Mouse (Mus musculus): ENCODE data around the gene Gm49380.
"Not testable (repeated sequence)": the region's sequence is repeated elsewhere in the genome, so short reads cannot be mapped to it uniquely, and the experiment has no call there.

The Gm49380 gene

GRCm38 (mm10) chr9:44125026-44125425 lies 11.7 kb upstream of the Gm49380 start:
- in situ Hi-C loops (cut with MboI, MseI), result no loop called here

- in situ Hi-C loops (cut with MboI, MseI), result no loop called here
These were observed 11.0 kb upstream of the Gm49380 start for GRCm38 (mm10) chr9:44124317-44124716.

GRCm38 (mm10) chr9:44119948-44120465 lies 6.7 kb upstream of the Gm49380 start:
- in situ Hi-C loops (cut with MboI, MseI), result no loop called here

GRCm38 (mm10) chr9:44119011-44119410 lies 5.7 kb upstream of the Gm49380 start:
- in situ Hi-C loops (cut with MboI, MseI), result no loop called here

GRCm38 (mm10) chr9:44116182-44116581 lies 2.9 kb upstream of the Gm49380 start:
- in situ Hi-C loops (cut with MboI, MseI), result no loop called here

GRCm38 (mm10) chr9:44115599-44115998 lies 2.3 kb upstream of the Gm49380 start:
- in situ Hi-C loops (cut with MboI, MseI), result no loop called here

GRCm38 (mm10) chr9:44114453-44114852 lies 1.2 kb upstream of the Gm49380 start:
- in situ Hi-C loops (cut with MboI, MseI), result no loop called here

GRCm38 (mm10) chr9:44111909-44112308 lies 1.4 kb downstream of the Gm49380 start:
- in situ Hi-C loops (cut with MboI, MseI), result not testable (repeated sequence)

- in situ Hi-C loops (cut with MboI, MseI), result no loop called here
These were observed 3.8 kb downstream of the Gm49380 start for GRCm38 (mm10) chr9:44109360-44110095.

GRCm38 (mm10) chr9:44108269-44109055 lies 4.8 kb downstream of the Gm49380 start:
- in situ Hi-C loops (cut with MboI, MseI), result no loop called here

GRCm38 (mm10) chr9:44107557-44108179 lies 5.6 kb downstream of the Gm49380 start:
- in situ Hi-C loops (cut with MboI, MseI), result no loop called here

GRCm38 (mm10) chr9:44107110-44107509 lies 6.2 kb downstream of the Gm49380 start, which contains the start of gene C1qtnf5:
Gene C1qtnf5, plus strand, starts transcription at chr9:44107245.
- in situ Hi-C loops (cut with MboI, MseI), result no loop called here

- in situ Hi-C loops (cut with MboI, MseI), result no loop called here
These were observed 6.7 kb downstream of the Gm49380 start for GRCm38 (mm10) chr9:44106596-44106995.

- in situ Hi-C loops (cut with MboI, MseI), result no loop called here
These were observed 7.1 kb downstream of the Gm49380 start for GRCm38 (mm10) chr9:44106182-44106581.

- in situ Hi-C loops (cut with MboI, MseI), result no loop called here
These were observed 7.5 kb downstream of the Gm49380 start for GRCm38 (mm10) chr9:44105781-44106180.

- in situ Hi-C loops (cut with MboI, MseI), result no loop called here
These were observed 8.4 kb downstream of the Gm49380 start for GRCm38 (mm10) chr9:44104881-44105280.

- in situ Hi-C loops (cut with MboI, MseI), result no loop called here
These were observed 11.8 kb downstream of the Gm49380 start, which contains the start of gene Mfrp for GRCm38 (mm10) chr9:44101490-44101889. Gene Mfrp, plus strand, starts transcription at chr9:44101729.

GRCm38 (mm10) chr9:44096536-44096935 lies 16.8 kb downstream of the Gm49380 start:
- in situ Hi-C loops (cut with MboI, MseI), result loop anchor here (25.0 kb wide), 3 partner anchors 359 to 1984 kb away; partner anchors contain the start of genes Nectin1 and Sorl1

- in situ Hi-C loops (cut with MboI, MseI), result loop anchor here (25.0 kb wide), 3 partner anchors 358 to 1983 kb away; partner anchors contain the start of genes Nectin1 and Sorl1
These were observed 17.5 kb downstream of the Gm49380 start for GRCm38 (mm10) chr9:44095781-44096180.

- in situ Hi-C loops (cut with MboI, MseI), result loop anchor here (25.0 kb wide), 3 partner anchors 357 to 1982 kb away; partner anchors contain the start of genes Nectin1 and Sorl1
These were observed 18.6 kb downstream of the Gm49380 start for GRCm38 (mm10) chr9:44094737-44095136.
